Mouse (Mus musculus) liver, embryonic 12.5 days (tissue): Measurements from ENCODE around the gene Tmem205. TPM values are rescaled to one million over a fixed set of nuclear protein-coding genes. Genes with fewer than 3 reads are reported as not detected.

Source experiments
- ATAC-seq: fragments of 200-750 bp; cut with Nextera tagmentation; 2 replicates; pipeline ENCODE4 v1.8.0; 2017; ENCODE audit warnings: moderate number of reproducible peaks, mild to moderate bottlenecking, moderate library complexity
- H3K27ac ChIP-seq: fragments of 300-500 bp; sonication (generic); 2 replicates; pipeline ENCODE4 v1.5.1; 2016; ENCODE audit warnings: mild to moderate bottlenecking
- H3K27me3 ChIP-seq: fragments of 300-500 bp; sonication (generic); replicated peaks from 2 replicates; pipeline ENCODE4 v1.6.1; 2016; ENCODE audit warnings: mild to moderate bottlenecking, moderate library complexity
- H3K36me3 ChIP-seq: fragments of 300-500 bp; sonication (generic); 2 replicates; pipeline ENCODE4 v1.6.1; 2016; ENCODE audit warnings: mild to moderate bottlenecking, moderate library complexity
- H3K4me1 ChIP-seq: fragments of 300-500 bp; sonication (generic); 2 replicates; pipeline ENCODE4 v1.6.1; 2016
- H3K4me2 ChIP-seq: fragments of 300-500 bp; sonication (generic); 2 replicates; pipeline ENCODE4 v1.6.1; 2016; ENCODE audit warnings: mild to moderate bottlenecking, moderate library complexity
- H3K4me3 ChIP-seq: fragments of 300-500 bp; sonication (generic); 2 replicates; pipeline ENCODE4 v1.5.1; 2016; ENCODE audit warnings: mild to moderate bottlenecking, moderate library complexity
- H3K9ac ChIP-seq: fragments of 300-500 bp; sonication (generic); 2 replicates; pipeline ENCODE4 v1.6.1; 2016; ENCODE audit warnings: mild to moderate bottlenecking, moderate library complexity
- H3K9me3 ChIP-seq: fragments of 300-500 bp; sonication (generic); replicated peaks from 2 replicates; pipeline ENCODE4 v1.6.1; 2016; ENCODE audit warnings: mild to moderate bottlenecking, moderate library complexity
- WGBS: fragments of 180-500 bp; shearing (Covaris S2); methylation state at CpG from one replicate; pipeline ENCODE4 v1.1.7; 2016; ENCODE audit not compliant: insufficient replicate concordance; 5-methylcytosine and 5-hydroxymethylcytosine counted together
- polyA plus RNA-seq: library from polyadenylated mRNA; unstranded; fragments of >200 nt; fragmentation: Nextera tagmentation; extraction: Ambion mirVana; gene quantifications from 2 replicates; pipeline ENCODE4 v1.2.1, GENCODE M21; 2016

Tmem205 gene
- polyA plus RNA-seq: 39.9 and 41.8 TPM in 2 replicates

DNA sequence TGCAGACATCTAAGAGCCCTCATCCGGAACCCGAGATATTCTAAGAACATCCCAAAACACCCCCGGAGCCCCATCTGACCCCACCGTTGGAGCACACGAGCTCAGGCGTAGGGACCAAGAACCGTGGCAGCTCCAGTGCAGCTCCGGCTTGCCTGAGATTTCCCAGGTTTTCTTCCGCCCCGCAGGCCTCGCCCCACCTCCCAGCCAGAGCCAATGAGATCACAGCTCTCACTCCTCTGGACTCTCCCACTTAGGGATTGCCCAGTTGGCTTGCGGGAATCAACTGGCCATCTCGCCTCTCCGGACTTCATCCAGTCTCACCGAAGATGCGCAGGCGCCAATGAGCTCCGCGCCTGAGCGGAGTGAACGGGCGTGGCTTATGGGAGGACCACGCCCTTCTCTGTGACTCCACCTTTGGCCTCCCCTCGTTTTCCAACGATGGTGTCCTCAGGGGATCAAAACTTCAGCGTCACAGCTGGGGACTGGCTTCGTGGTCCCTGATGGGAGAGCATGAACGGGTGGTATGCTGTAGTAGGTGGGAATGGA lies at the start of gene Tmem205, which contains the start of gene Ccdc159:
Gene Tmem205 (minus strand): TSS at position 349 of the 546 bp plus-strand sequence.
Gene Ccdc159 (plus strand): TSS at position 264 of the 546 bp plus-strand sequence.
- Histone ChIP-seq H3K9ac (peak within 1 kb of the TSS; percentile 37), H3K9me3 (no peaks in the 10 kb centered on the region), H3K4me2 (peak within 1 kb of the TSS; percentile 71), H3K27ac (peak within 1 kb of the TSS; percentile 37; the same call in 1 of the 2 replicates), H3K4me3 (peak within 1 kb of the TSS; percentile 57), H3K27me3 (0 out of 2 replicates have a peak, but pooled peaks cover 3% of the 10 kb centered on the region), H3K4me1 (peaks cover 47% of the 10 kb centered on the region), H3K36me3 (peaks cover 7% of the 10 kb centered on the region)
- peak; percentile 78 for ATAC-seq
- under 1% methylated on average over 28 of the region's 28 CpGs for WGBS

DNA sequence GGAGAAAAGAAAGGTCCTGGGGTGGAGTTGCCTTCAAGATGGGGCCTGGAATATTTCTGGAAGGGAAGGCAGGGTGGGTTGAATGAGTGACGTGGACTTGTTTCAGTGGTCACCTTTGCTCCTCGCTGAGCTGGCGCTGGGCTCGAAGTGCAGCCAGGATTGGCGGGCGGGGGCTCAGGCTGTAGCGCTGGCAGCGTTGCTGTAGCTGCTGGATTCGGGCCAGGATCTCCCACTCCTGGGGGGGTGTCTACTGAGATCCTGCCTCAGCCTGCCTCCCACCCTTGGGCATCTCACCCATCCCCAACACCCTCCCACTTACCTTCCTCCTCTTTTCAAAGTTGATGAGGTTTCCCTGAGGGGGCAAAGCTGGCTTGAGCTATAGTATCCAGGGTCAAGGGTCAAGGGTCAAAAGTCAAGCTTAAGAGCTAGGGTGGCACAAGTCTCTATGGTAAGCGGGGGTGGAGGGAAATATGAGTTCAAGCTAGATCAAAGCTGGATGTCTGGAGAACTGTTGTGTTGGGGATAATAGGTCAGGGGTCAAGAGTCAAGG lies 49.3 kb upstream of the Tmem205 start:
- H3K9me3 ChIP-seq: no peaks in the 10 kb centered on the region
- ATAC-seq: no peak
- 81% methylated on average over 10 of the region's 10 CpGs for WGBS
- H3K4me1 ChIP-seq: no peaks in the 10 kb centered on the region
- no peak overlapping the region for H3K9ac ChIP-seq
- H3K4me3 ChIP-seq: no peak overlapping the region
- peaks cover 61% of the 10 kb centered on the region for H3K27me3 ChIP-seq
- H3K36me3 ChIP-seq: no peaks in the 10 kb centered on the region
- H3K4me2 ChIP-seq: no peak overlapping the region
- no peak overlapping the region for H3K27ac ChIP-seq

DNA sequence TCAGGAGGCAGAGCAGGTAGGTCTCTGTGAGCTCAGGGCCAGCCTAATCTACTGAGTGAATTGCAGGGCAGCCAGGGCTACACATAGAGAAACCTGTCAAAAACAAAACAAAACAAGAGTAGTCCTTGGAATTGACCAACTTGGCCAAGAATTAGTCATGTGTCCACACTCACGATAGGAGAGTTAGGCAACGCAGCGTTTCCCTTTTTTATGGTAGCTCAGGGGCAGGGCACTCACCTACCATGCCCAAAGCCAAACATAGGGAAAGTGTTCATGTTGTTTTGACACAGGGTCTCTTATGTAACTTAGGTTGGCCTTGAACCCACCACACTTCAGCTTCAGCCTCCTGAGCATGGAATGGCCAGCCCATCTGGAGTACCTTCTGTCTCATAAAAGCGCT lies 41.9 kb upstream of the Tmem205 start:
- Histone ChIP-seq H3K9me3 (no peaks in the 10 kb centered on the region), H3K9ac (no peak overlapping the region), H3K4me3 (no peak overlapping the region), H3K4me2 (no peak overlapping the region), H3K36me3 (no peaks in the 10 kb centered on the region), H3K4me1 (peaks cover 10% of the 10 kb centered on the region), H3K27ac (no peak overlapping the region), H3K27me3 (peaks cover 24% of the 10 kb centered on the region)
- ATAC-seq: no peak
- WGBS: 74% methylated on average over 4 of the region's 4 CpGs

DNA sequence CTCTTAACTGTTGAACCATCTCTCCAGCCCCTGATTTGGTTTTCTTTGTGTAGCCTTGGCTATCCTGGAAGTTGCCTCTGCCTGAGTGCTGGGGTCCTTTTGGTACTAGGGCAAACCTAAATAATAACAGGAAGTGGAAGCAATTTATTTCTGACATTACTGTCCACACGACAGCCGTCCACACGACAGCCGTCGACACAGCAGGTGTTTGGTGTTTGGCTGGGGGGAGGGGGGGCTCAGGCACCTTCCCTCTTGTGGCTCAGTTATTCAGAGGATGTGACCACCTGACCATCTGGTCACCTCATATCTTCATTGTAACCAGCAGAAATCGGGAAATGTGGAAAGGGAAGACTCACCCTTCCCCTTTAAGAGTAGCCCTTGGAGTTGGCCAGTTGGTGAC lies 41.5 kb upstream of the Tmem205 start:
- Histone ChIP-seq H3K4me3 (no peak overlapping the region), H3K36me3 (no peaks in the 10 kb centered on the region), H3K27ac (no peak overlapping the region), H3K27me3 (peaks cover 22% of the 10 kb centered on the region), H3K4me1 (peaks cover 14% of the 10 kb centered on the region), H3K4me2 (no peak overlapping the region), H3K9ac (no peak overlapping the region), H3K9me3 (no peaks in the 10 kb centered on the region)
- no peak for ATAC-seq
- 53% methylated on average over 6 of the region's 6 CpGs for WGBS

DNA sequence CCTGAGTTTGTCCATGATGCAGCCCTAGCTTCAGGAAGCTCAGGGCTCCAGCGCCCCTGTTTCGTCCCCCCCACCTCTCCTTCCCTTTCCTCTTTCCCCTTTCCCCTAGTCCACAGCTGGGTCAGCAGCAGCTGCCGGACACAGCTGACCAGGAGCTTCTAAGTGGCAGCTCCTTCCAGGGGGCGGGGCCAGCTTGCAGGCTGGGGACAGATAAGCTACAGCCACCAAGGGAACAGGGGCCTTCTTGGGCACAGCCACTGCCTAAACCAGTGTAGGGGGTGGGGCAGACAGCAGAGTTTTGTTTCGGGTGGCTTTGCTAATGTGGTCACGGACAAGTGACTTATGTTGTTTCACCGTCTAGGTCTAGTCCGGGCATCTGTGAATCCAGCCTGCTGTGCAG lies 36.1 kb upstream of the Tmem205 start, which contains the start of gene Epor:
Gene Epor (minus strand): TSS at position 90 of the 400 bp plus-strand sequence.
- Histone ChIP-seq H3K4me2 (peak within 1 kb of the TSS; percentile 79), H3K36me3 (peaks cover 37% of the 10 kb centered on the region), H3K27me3 (peaks cover 9% of the 10 kb centered on the region; the same call in 1 of the 2 replicates), H3K27ac (peak within 1 kb of the TSS; percentile 97), H3K4me3 (peak within 1 kb of the TSS; percentile 98), H3K4me1 (peaks cover 52% of the 10 kb centered on the region), H3K9me3 (no peaks in the 10 kb centered on the region), H3K9ac (peak within 1 kb of the TSS; percentile 93)
- WGBS: 3% methylated on average over 8 of the region's 8 CpGs
- ATAC-seq: peak; percentile 75

DNA sequence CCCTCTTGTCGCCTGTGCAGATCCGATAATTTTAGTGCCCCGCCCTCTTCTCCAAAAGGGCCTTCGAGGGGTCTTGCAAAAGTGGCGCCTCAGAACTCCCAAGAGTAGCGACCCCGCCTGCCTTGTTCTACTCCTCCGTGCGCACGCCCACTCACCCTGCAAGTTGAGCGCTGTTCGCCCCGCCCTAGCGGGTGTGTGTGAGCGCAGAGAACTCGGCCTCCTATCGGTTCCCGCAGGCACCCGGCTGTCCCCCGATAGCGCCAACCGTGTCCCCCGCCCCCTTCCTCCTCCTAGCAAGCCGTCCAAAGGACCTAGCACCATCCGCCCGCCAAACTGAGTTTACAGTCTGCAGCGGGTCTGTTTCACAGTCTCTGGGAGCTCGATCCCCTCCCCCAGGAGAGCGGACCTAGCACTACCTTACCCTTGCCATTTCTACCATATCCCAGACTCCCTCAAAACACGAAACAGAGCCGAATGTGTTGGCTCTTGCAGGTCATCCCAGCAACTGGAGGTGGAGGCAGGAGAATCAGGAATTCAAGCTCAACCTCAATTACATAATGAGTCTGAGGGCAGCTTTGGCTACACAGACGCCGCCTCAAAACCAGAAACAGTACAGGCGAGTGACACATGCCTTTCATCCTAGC lies 35.2 kb upstream of the Tmem205 start:
- Histone ChIP-seq H3K27me3 (peaks cover 9% of the 10 kb centered on the region; the same call in 1 of the 2 replicates), H3K9me3 (no peaks in the 10 kb centered on the region), H3K27ac (peak overlapping the region; percentile 97), H3K4me2 (peak overlapping the region; percentile 79), H3K4me1 (peaks cover 54% of the 10 kb centered on the region), H3K4me3 (peak overlapping the region; percentile 98), H3K9ac (peak overlapping the region; percentile 93), H3K36me3 (peaks cover 46% of the 10 kb centered on the region)
- ATAC-seq: peak; percentile 92
- WGBS: 0% methylated on average over 34 of the region's 34 CpGs

DNA sequence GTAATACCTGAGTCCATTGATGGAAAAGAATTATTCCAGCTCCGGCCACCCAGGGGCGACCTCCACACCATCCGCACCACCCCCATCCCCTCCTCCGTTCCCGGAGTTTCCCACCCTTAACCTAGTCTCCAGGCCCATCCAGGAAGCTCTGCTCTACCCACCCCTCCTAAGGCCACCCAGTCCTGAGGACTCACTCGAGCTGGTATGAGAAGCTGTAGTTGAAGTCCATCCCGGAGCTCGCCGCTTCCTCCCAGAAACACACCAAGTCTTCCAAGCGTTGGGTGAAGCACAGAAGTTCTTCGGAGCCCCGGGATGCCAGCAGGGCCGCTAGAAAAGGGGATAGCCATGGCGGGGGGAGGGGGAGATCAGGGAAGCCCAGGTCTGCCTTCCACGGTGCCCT lies 34.7 kb upstream of the Tmem205 start:
- peak; percentile 9 for ATAC-seq
- under 1% methylated on average over 15 of the region's 15 CpGs for WGBS
- H3K9ac ChIP-seq: peak overlapping the region; percentile 93
- peaks cover 9% of the 10 kb centered on the region; the same call in 1 of the 2 replicates for H3K27me3 ChIP-seq
- peak overlapping the region; percentile 97 for H3K27ac ChIP-seq
- H3K36me3 ChIP-seq: peaks cover 51% of the 10 kb centered on the region
- peak overlapping the region; percentile 79 for H3K4me2 ChIP-seq
- peak overlapping the region; percentile 98 for H3K4me3 ChIP-seq
- peaks cover 59% of the 10 kb centered on the region for H3K4me1 ChIP-seq
- no peaks in the 10 kb centered on the region for H3K9me3 ChIP-seq

DNA sequence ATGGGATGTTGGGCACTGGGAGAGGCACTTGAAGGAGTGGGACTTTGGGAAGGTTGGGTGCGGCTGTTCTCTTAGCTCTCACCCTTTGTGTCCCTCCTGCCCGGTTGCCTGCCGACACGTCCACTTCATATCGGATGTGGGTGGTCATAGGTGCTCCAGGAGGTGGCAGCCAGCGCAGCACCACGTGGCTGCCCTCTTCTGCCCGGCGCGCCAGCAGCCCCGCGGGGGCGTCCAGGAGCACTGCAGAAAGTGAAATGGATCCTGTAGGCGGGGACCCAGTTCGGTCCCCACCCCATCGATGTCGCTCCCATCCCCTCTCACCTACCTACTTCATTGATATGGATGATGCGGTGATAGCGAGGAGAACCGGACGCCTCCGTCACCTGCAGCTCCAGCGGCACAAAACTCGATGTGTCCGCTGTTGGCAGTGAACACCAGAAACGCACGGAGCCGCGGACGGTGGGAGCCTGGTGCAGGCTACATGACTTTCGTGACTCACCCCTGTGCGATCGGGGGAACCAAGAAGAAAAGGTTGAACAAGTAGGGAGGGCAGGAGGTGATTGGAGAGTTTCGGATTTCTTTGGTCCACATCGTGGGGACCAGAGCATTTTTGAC lies 34.1 kb upstream of the Tmem205 start:
- ATAC-seq: no peak
- H3K4me3 ChIP-seq: peak overlapping the region; percentile 98

DNA sequence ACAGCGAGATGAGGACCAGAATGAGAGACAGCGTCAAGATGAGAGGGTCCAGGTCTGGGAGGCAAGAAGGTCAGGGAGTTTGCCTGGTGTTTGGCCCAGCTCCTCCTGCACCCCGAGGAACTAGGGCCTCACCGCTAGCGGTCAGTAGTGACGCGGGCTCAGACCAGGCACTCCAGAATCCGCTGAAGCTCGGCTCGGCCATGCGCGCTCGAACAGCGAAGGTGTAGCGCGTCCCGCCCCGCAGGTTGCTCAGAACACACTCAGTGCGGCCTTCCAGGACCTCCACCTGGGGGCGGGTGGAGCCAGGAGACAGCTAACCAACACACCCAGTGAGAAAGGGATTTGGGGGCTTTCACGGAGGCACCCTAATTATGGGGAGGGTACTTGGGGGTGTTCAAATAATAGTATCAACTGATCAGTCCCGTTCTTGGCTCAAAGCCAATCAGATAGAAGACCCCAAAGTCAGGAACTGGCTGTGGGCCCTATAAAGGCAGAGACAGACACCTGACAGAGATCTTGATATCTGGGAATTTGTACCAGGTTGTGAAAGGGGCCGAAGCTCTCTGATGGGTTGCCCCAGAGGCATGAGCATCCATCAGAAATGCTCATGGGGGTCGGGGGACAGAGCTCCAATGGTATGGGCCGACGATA lies 33.3 kb upstream of the Tmem205 start:
- Histone ChIP-seq H3K4me1 (peaks cover 67% of the 10 kb centered on the region), H3K9ac (peak overlapping the region; percentile 93), H3K27me3 (peaks cover 9% of the 10 kb centered on the region; the same call in 1 of the 2 replicates), H3K27ac (peak overlapping the region; percentile 97), H3K4me2 (peak overlapping the region; percentile 79), H3K4me3 (peak overlapping the region; percentile 98), H3K9me3 (no peaks in the 10 kb centered on the region), H3K36me3 (peaks cover 55% of the 10 kb centered on the region)
- no peak for ATAC-seq
- WGBS: 47% methylated on average over 26 of the region's 26 CpGs

More for the DNA sequence above, 34.1 kb upstream of the Tmem205 start:
- peaks cover 9% of the 10 kb centered on the region; the same call in 1 of the 2 replicates for H3K27me3 ChIP-seq
- peaks cover 64% of the 10 kb centered on the region for H3K4me1 ChIP-seq
- no peaks in the 10 kb centered on the region for H3K9me3 ChIP-seq
- H3K9ac ChIP-seq: peak overlapping the region; percentile 93
- H3K36me3 ChIP-seq: peaks cover 55% of the 10 kb centered on the region
- 1% methylated on average over 35 of the region's 35 CpGs for WGBS
- H3K27ac ChIP-seq: peak overlapping the region; percentile 97
- H3K4me2 ChIP-seq: peak overlapping the region; percentile 79

DNA sequence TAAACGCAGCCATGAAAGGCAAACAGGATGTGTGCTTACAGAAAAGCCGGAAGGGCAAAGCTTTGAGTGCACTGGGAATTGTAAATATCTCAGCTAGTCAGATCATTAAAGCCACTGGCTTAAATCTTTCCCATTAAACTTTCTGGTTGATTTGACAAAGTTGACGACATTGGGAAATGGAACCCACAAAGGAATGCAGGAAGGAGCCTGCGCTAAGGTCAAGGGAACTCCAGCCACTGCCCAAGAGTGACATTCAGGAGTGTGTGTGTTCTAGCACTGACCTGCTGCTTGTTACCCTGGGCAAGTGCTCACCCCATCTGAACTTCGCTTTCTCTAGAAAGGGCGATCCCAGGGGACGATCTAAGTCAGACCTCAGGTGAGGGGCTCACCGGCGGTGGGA lies 32.8 kb upstream of the Tmem205 start:
- ATAC-seq: no peak
- Histone ChIP-seq H3K4me1 (peaks cover 67% of the 10 kb centered on the region), H3K27me3 (peaks cover 9% of the 10 kb centered on the region; the same call in 1 of the 2 replicates), H3K9ac (peak overlapping the region; percentile 93), H3K36me3 (peaks cover 55% of the 10 kb centered on the region), H3K27ac (peak overlapping the region; percentile 97), H3K4me2 (peak overlapping the region; percentile 79), H3K4me3 (peak overlapping the region; percentile 98), H3K9me3 (no peaks in the 10 kb centered on the region)
- WGBS: 73% methylated on average over 9 of the region's 9 CpGs

DNA sequence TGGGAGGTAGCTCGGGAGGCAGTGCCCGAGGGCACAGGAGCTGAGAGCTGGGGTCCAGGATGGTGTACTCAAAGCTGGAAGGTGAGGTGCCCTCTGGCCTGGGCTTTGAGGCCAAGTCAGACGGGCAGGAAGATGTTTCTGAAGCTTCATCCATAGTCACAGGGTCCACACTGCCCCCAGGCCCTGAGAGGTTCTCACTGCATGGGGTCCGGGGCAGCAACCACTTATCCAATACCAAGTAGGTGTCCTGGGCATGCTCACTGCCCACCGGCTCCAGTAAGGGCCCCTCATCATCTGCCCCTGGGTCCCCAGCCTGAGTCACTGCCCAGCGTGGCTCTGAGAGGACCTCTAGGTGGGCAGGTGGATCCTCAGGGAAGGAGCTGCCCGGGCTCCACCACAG lies 31.9 kb upstream of the Tmem205 start:
- no peaks in the 10 kb centered on the region for H3K9me3 ChIP-seq
- peak overlapping the region; percentile 79 for H3K4me2 ChIP-seq
- peaks cover 68% of the 10 kb centered on the region for H3K4me1 ChIP-seq
- H3K4me3 ChIP-seq: peak overlapping the region; percentile 98
- peak overlapping the region; percentile 97 for H3K27ac ChIP-seq
- peaks cover 9% of the 10 kb centered on the region; the same call in 1 of the 2 replicates for H3K27me3 ChIP-seq
- 95% methylated on average over 7 of the region's 7 CpGs for WGBS
- H3K9ac ChIP-seq: peak overlapping the region; percentile 93
- no peak for ATAC-seq
- peaks cover 55% of the 10 kb centered on the region for H3K36me3 ChIP-seq
